Mouse (Mus musculus) adrenal gland, postnatal 10 days (tissue): ENCODE results near the gene Car4. TPM values are rescaled to one million over a fixed set of nuclear protein-coding genes. Genes with fewer than 3 reads are reported as not detected.

ENCODE experiments used
- DNase-seq: peaks from one replicate; pipeline ENCODE4 v3.0.0; 2021; ENCODE audit warnings: mixed read lengths
- total RNA-seq, 2 experiments: library from RNA; stranded (reverse); gene quantifications; 2 replicates each; pipeline ENCODE4 v1.2.3; 2021

Car4 gene
- total RNA-seq, 2 experiments from 2014 or later, result 41.2 to 53.6 TPM

- DNase-seq, result no peak
Observed at GRCm38 (mm10) chr11:84958271-84958630, 665 bp downstream of the Car4 start.

- no peak for DNase-seq
Observed at GRCm38 (mm10) chr11:84959181-84959580, 1.6 kb downstream of the Car4 start.

- DNase-seq, result peak; percentile 46
Observed at GRCm38 (mm10) chr11:84959701-84960181, 2.2 kb downstream of the Car4 start.

GRCm38 (mm10) chr11:84960291-84960690 lies 2.7 kb downstream of the Car4 start:
- DNase-seq, result no peak

GRCm38 (mm10) chr11:84960780-84961179 lies 3.2 kb downstream of the Car4 start:
- DNase-seq, result no peak

GRCm38 (mm10) chr11:84961571-84961970 lies 4.0 kb downstream of the Car4 start:
- DNase-seq, result no peak

- no peak for DNase-seq
Observed at GRCm38 (mm10) chr11:84962536-84962935, 5.0 kb downstream of the Car4 start.

- no peak for DNase-seq
Observed at GRCm38 (mm10) chr11:84963556-84963955, 6.0 kb downstream of the Car4 start.

GRCm38 (mm10) chr11:84966696-84967095 lies 9.1 kb downstream of the Car4 start:
- no peak for DNase-seq

GRCm38 (mm10) chr11:84967113-84967512 lies 9.5 kb downstream of the Car4 start:
- no peak for DNase-seq

- DNase-seq, result no peak
Observed at GRCm38 (mm10) chr11:84968309-84968708, 10.7 kb downstream of the Car4 start.

GRCm38 (mm10) chr11:84968775-84969174 lies 11.2 kb downstream of the Car4 start:
- DNase-seq, result peak; percentile 35

GRCm38 (mm10) chr11:84972067-84972466 lies 14.5 kb downstream of the Car4 start:
- peak; percentile 84 for DNase-seq

GRCm38 (mm10) chr11:84973661-84974060 lies 16.1 kb downstream of the Car4 start:
- DNase-seq, result no peak

- no peak for DNase-seq
Observed at GRCm38 (mm10) chr11:84974582-84974981, 17.0 kb downstream of the Car4 start.

GRCm38 (mm10) chr11:84976706-84977105 lies 19.1 kb downstream of the Car4 start:
- no peak for DNase-seq

GRCm38 (mm10) chr11:84977385-84977952 lies 19.9 kb downstream of the Car4 start:
- DNase-seq, result no peak

GRCm38 (mm10) chr11:84978113-84978512 lies 20.5 kb downstream of the Car4 start:
- peak; percentile 60 for DNase-seq

- DNase-seq, result no peak
Observed at GRCm38 (mm10) chr11:84979351-84979750, 21.8 kb downstream of the Car4 start.

GRCm38 (mm10) chr11:84980697-84981096 lies 23.1 kb downstream of the Car4 start:
- DNase-seq, result no peak

GRCm38 (mm10) chr11:84985421-84985820 lies 27.8 kb downstream of the Car4 start:
- DNase-seq, result no peak

GRCm38 (mm10) chr11:84988341-84988919 lies 30.8 kb downstream of the Car4 start:
- no peak for DNase-seq

GRCm38 (mm10) chr11:84992996-84993395 lies 35.4 kb downstream of the Car4 start:
- DNase-seq, result no peak

GRCm38 (mm10) chr11:84995241-84995640 lies 37.7 kb downstream of the Car4 start:
- no peak for DNase-seq
